Mouse (Mus musculus): ENCODE measurements around the gene Rcl1.

GRCm38 (mm10) chr19:29121394-29121793, 20.2 kb downstream of the Rcl1 start:
- TF ChIP-seq CTCF (IDR thresholded peaks at IDR 0.05; ENCODE audit: insufficient read depth, low read length) = no peak
- TF ChIP-seq POLR2A (IDR thresholded peaks at IDR 0.05; ENCODE audit: borderline replicate concordance, extremely low read depth, low read depth, low read length) = no peak
